Mouse (Mus musculus): ENCODE results near the gene Rtkn2.
A peak's percentile ranks its signal among the peaks of the same experiment; 100 is the strongest.

Rtkn2 gene

GRCm38 (mm10) chr10:67979401-67980157 lies at the start of gene Rtkn2:
Rtkn2 (plus strand) TSS chr10:67979570.
- DNase-seq: peak; percentile 97

GRCm38 (mm10) chr10:67931328-67931727 lies 48.0 kb upstream of the Rtkn2 start:
- DNase-seq: no peak

- DNase-seq: no peak
Observed at GRCm38 (mm10) chr10:67932780-67933179, 46.6 kb upstream of the Rtkn2 start.

- no peak for DNase-seq
Observed at GRCm38 (mm10) chr10:67936944-67937343, 42.4 kb upstream of the Rtkn2 start.

- DNase-seq: no peak
Observed at GRCm38 (mm10) chr10:67937775-67938174, 41.6 kb upstream of the Rtkn2 start.

- no peak for DNase-seq
Observed at GRCm38 (mm10) chr10:67939546-67939945, 39.8 kb upstream of the Rtkn2 start.

- no peak for DNase-seq
Observed at GRCm38 (mm10) chr10:67943513-67943912, 35.9 kb upstream of the Rtkn2 start.

- DNase-seq: no peak
Observed at GRCm38 (mm10) chr10:67950059-67950748, 29.2 kb upstream of the Rtkn2 start.

- DNase-seq: no peak
Observed at GRCm38 (mm10) chr10:67951690-67952089, 27.7 kb upstream of the Rtkn2 start.

- DNase-seq: no peak
Observed at GRCm38 (mm10) chr10:67955982-67956381, 23.4 kb upstream of the Rtkn2 start.

GRCm38 (mm10) chr10:67959982-67960381 lies 19.4 kb upstream of the Rtkn2 start:
- no peak for DNase-seq

- no peak for DNase-seq
Observed at GRCm38 (mm10) chr10:67962496-67962895, 16.9 kb upstream of the Rtkn2 start.

- no peak for DNase-seq
Observed at GRCm38 (mm10) chr10:67964060-67964459, 15.3 kb upstream of the Rtkn2 start.

GRCm38 (mm10) chr10:67965251-67965986 lies 14.0 kb upstream of the Rtkn2 start:
- DNase-seq: no peak

GRCm38 (mm10) chr10:67966102-67966501 lies 13.3 kb upstream of the Rtkn2 start:
- peak; percentile 8 to 22 for DNase-seq

GRCm38 (mm10) chr10:67966983-67967382 lies 12.4 kb upstream of the Rtkn2 start:
- DNase-seq: no peak

- DNase-seq: no peak
Observed at GRCm38 (mm10) chr10:67971166-67971796, 8.1 kb upstream of the Rtkn2 start.

- no peak for DNase-seq
Observed at GRCm38 (mm10) chr10:67977271-67977670, 2.1 kb upstream of the Rtkn2 start.

GRCm38 (mm10) chr10:67983776-67984175 lies 4.4 kb downstream of the Rtkn2 start:
- DNase-seq: no peak

GRCm38 (mm10) chr10:67984271-67984943 lies 5.0 kb downstream of the Rtkn2 start:
- DNase-seq: peak; percentile 56 to 65

- no peak for DNase-seq
Observed at GRCm38 (mm10) chr10:67985100-67985499, 5.7 kb downstream of the Rtkn2 start.

- peak; percentile 41 to 64 for DNase-seq
Observed at GRCm38 (mm10) chr10:67995356-67995755, 16.0 kb downstream of the Rtkn2 start.
